Mouse (Mus musculus): ENCODE results near the gene Sf3b5. TPM values are rescaled to one million over a fixed set of nuclear protein-coding genes. Genes with fewer than 3 reads are reported as not detected.
"Not testable (repeated sequence)": the region's sequence is repeated elsewhere in the genome, so short reads cannot be mapped to it uniquely, and the experiment has no call there.

The Sf3b5 gene
- polyA plus RNA-seq, 1 experiment from 2014 or later = 44.0 TPM

- Histone ChIP-seq H3K4me1 (replicated peaks) (no peaks in the 10 kb centered on the region; the same call in 1 of the 2 replicates), H3K27me3 (ENCODE audit: insufficient read depth, poor library complexity, severe bottlenecking) (no peaks in the 10 kb centered on the region), H3K9me3 (no peaks in the 10 kb centered on the region), H3K36me3 (no peaks in the 10 kb centered on the region), H3K27ac (peak overlapping the region; percentile 40; the same call in 1 of the 2 replicates), H3K4me3 (no peak overlapping the region)
- peak; percentile 38 for DNase-seq (ENCODE audit: low spot score)
- 59% methylated on average over 7 of the region's 7 CpGs for WGBS
Observed at GRCm38 (mm10) chr10:13018510-13018909, 13.4 kb downstream of the Sf3b5 start.

DNA sequence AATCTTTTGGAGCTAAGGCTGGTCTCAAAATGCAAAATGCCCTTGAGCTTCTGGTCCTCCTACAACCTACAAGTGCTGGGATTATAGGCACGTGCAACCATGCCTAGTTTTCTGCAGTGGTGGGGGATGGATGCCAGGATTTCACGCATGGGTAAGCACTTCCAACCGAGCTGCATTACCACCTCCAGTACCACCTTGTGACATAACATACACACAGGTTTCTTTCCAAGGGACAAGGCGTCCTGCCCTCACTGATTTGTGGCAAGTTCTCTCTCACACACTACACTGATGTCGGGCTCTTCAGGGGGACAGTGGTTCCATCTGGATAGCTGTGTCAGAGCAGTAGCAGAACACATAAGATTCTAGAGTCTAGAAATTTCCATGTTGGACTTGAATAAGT, 13.9 kb downstream of the Sf3b5 start:
- no peak overlapping the region for H3K4me3 ChIP-seq
- DNase-seq (ENCODE audit: low spot score) = no peak

DNA sequence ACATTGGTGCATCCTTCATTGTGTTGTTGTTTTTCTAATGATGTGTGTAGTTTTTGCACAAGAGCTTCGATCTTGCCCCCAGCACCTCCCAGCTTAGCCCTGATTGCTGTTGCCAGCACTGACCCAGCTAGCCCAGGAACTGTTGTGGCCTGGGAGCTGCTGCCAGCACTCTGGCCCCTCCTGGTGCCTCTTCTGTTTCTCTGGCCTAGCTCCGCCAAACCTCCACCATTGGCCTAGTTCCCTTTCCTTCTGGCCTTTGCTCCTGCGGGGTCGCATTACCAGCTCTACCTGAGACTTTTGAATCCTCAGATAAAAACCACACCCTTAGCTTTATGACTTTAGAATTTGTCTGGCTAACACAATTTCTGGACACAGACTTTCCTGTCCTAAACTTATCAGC, 17.0 kb downstream of the Sf3b5 start:
- Histone ChIP-seq H3K27ac (no peak overlapping the region), H3K36me3 (no peaks in the 10 kb centered on the region), H3K4me1 (replicated peaks) (no peaks in the 10 kb centered on the region; the same call in 1 of the 2 replicates), H3K9me3 (no peaks in the 10 kb centered on the region), H3K4me3 (no peak overlapping the region), H3K27me3 (ENCODE audit: insufficient read depth, poor library complexity, severe bottlenecking) (no peaks in the 10 kb centered on the region)
- WGBS = 88% methylated on average over 4 of the region's 4 CpGs
- DNase-seq (ENCODE audit: low spot score) = no peak

More for the DNA sequence above, 13.9 kb downstream of the Sf3b5 start:
- 85% methylated on average over 5 of the region's 5 CpGs for WGBS
- Histone ChIP-seq H3K27me3 (ENCODE audit: insufficient read depth, poor library complexity, severe bottlenecking) (no peaks in the 10 kb centered on the region), H3K4me1 (replicated peaks) (no peaks in the 10 kb centered on the region; the same call in 1 of the 2 replicates), H3K36me3 (no peaks in the 10 kb centered on the region), H3K27ac (no peak overlapping the region), H3K9me3 (no peaks in the 10 kb centered on the region)

- H3K36me3 ChIP-seq; H3K27me3 ChIP-seq (ENCODE audit: insufficient read depth, poor library complexity, severe bottlenecking); H3K9me3 ChIP-seq; H3K27ac ChIP-seq; H3K4me1 ChIP-seq (replicated peaks); H3K4me3 ChIP-seq; DNase-seq (ENCODE audit: low spot score): not testable (repeated sequence)
- 82% methylated on average over 3 of the region's 3 CpGs for WGBS
Observed at GRCm38 (mm10) chr10:13023985-13024384, 18.8 kb downstream of the Sf3b5 start.

- H3K4me1 ChIP-seq (replicated peaks) = no peaks in the 10 kb centered on the region
- 92% methylated on average over 5 of the region's 5 CpGs for WGBS
- H3K9me3 ChIP-seq = no peaks in the 10 kb centered on the region
- DNase-seq (ENCODE audit: low spot score) = no peak
- H3K27me3 ChIP-seq (ENCODE audit: insufficient read depth, poor library complexity, severe bottlenecking) = no peaks in the 10 kb centered on the region
- no peaks in the 10 kb centered on the region for H3K36me3 ChIP-seq
- no peak overlapping the region for H3K27ac ChIP-seq
- H3K4me3 ChIP-seq = no peak overlapping the region
Observed at GRCm38 (mm10) chr10:13027702-13028101, 22.6 kb downstream of the Sf3b5 start.

- Histone ChIP-seq H3K9me3 (no peaks in the 10 kb centered on the region), H3K36me3 (no peaks in the 10 kb centered on the region), H3K4me1 (replicated peaks) (no peaks in the 10 kb centered on the region), H3K4me3 (no peak overlapping the region), H3K27ac (no peak overlapping the region), H3K27me3 (ENCODE audit: insufficient read depth, poor library complexity, severe bottlenecking) (no peaks in the 10 kb centered on the region)
- no peak for DNase-seq (ENCODE audit: low spot score)
- 90% methylated on average over 1 of the region's 1 CpGs for WGBS
Observed at GRCm38 (mm10) chr10:13028215-13028614, 23.1 kb downstream of the Sf3b5 start.

GRCm38 (mm10) chr10:13029416-13029815, 24.3 kb downstream of the Sf3b5 start:
- Histone ChIP-seq H3K27ac (no peak overlapping the region), H3K4me1 (replicated peaks) (no peaks in the 10 kb centered on the region), H3K27me3 (ENCODE audit: insufficient read depth, poor library complexity, severe bottlenecking) (no peaks in the 10 kb centered on the region), H3K4me3 (no peak overlapping the region), H3K9me3 (no peaks in the 10 kb centered on the region), H3K36me3 (no peaks in the 10 kb centered on the region)
- 96% methylated on average over 5 of the region's 5 CpGs for WGBS
- no peak for DNase-seq (ENCODE audit: low spot score)

DNA sequence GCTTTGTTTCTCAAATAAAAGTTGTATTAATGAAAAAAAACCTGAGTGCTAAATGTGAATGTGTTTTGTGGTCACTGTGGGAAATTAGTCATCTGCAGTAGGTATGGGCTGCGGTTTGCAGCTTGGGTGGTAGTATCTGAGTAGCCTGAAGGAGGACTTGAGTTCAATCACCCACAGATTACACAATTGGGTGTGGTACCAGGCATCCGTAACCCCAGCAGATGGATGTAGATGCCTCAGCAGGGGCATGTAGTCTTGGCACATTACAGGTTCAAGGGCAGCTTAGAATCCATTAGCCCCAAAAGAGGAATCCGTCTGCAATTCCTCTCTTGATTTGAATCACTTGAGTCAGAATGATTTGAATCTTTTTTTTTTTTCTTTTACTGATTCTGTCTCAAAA, 30.1 kb downstream of the Sf3b5 start:
- no peaks in the 10 kb centered on the region for H3K27me3 ChIP-seq (ENCODE audit: insufficient read depth, poor library complexity, severe bottlenecking)
- no peaks in the 10 kb centered on the region for H3K36me3 ChIP-seq
- no peak overlapping the region for H3K4me3 ChIP-seq
- no peaks in the 10 kb centered on the region for H3K4me1 ChIP-seq (replicated peaks)
- 90% methylated on average over 3 of the region's 3 CpGs for WGBS
- no peak for DNase-seq (ENCODE audit: low spot score)
- H3K9me3 ChIP-seq = no peaks in the 10 kb centered on the region
- no peak overlapping the region for H3K27ac ChIP-seq

DNA sequence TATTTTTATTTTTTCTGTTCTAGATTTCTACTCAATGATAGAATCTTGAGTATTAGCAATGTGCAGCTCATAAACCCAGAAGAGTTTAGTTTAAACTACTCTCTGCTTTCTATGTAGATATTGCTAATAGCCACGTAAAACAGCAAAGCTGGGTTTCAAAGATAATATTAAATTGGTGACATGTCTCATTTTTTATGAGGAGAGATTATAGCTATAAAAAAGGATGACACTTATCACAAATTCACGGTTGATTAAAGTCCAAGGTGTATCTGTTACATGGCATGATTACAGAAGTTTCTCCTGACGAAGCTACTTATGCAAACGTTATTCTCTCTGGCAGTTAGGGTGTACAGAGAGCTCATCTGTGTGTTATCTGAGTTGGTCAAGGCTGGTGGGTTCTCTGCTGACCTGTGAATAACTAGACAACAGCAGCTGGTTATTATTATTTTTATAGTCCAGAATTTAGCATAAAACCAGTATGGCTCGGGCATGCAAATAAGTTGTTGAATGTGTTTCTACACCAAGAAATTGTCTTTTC, 34.6 kb downstream of the Sf3b5 start:
- no peaks in the 10 kb centered on the region for H3K4me1 ChIP-seq (replicated peaks)
- no peak overlapping the region for H3K27ac ChIP-seq
- H3K9me3 ChIP-seq = no peaks in the 10 kb centered on the region
- 93% methylated on average over 5 of the region's 5 CpGs for WGBS
- no peak for DNase-seq (ENCODE audit: low spot score)
- H3K27me3 ChIP-seq (ENCODE audit: insufficient read depth, poor library complexity, severe bottlenecking) = no peaks in the 10 kb centered on the region
- H3K36me3 ChIP-seq = no peaks in the 10 kb centered on the region
- no peak overlapping the region for H3K4me3 ChIP-seq

GRCm38 (mm10) chr10:13044659-13045058, 39.5 kb downstream of the Sf3b5 start:
- H3K4me1 ChIP-seq (replicated peaks) = no peaks in the 10 kb centered on the region
- no peaks in the 10 kb centered on the region for H3K27me3 ChIP-seq (ENCODE audit: insufficient read depth, poor library complexity, severe bottlenecking)
- H3K4me3 ChIP-seq = no peak overlapping the region
- no peaks in the 10 kb centered on the region for H3K9me3 ChIP-seq
- H3K36me3 ChIP-seq = no peaks in the 10 kb centered on the region
- H3K27ac ChIP-seq = no peak overlapping the region
- WGBS = 93% methylated on average over 11 of the region's 11 CpGs
- no peak for DNase-seq (ENCODE audit: low spot score)

DNA sequence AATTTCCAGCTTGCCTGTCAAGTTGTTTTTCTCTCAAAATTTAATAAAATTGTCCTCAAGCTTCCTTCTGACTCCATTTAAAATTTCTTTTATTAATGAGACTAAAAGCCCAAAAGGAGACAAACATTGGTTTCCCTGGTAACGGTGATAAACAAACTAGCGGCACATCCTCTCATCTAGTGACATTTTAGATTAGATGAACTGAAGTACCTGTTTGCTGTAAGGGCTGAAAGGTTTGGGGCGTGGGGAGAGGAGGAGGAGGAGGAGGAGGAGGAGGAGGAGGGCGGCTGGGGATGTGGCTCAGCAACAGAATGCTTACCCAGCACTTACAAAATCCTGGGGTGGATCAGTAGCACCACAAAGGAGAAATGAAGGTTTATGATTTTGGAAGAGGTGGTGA, 42.7 kb downstream of the Sf3b5 start:
- Histone ChIP-seq H3K36me3 (no peaks in the 10 kb centered on the region), H3K27ac (no peak overlapping the region), H3K4me3 (no peak overlapping the region), H3K27me3 (ENCODE audit: insufficient read depth, poor library complexity, severe bottlenecking) (no peaks in the 10 kb centered on the region), H3K9me3 (no peaks in the 10 kb centered on the region), H3K4me1 (replicated peaks) (no peaks in the 10 kb centered on the region)
- DNase-seq (ENCODE audit: low spot score) = no peak
- 54% methylated on average over 4 of the region's 4 CpGs for WGBS

- Histone ChIP-seq H3K27ac (no peak overlapping the region), H3K27me3 (ENCODE audit: insufficient read depth, poor library complexity, severe bottlenecking) (peaks cover 38% of the 10 kb centered on the region), H3K4me3 (no peak overlapping the region), H3K9me3 (no peaks in the 10 kb centered on the region), H3K36me3 (no peaks in the 10 kb centered on the region), H3K4me1 (replicated peaks) (peaks cover 21% of the 10 kb centered on the region)
- DNase-seq (ENCODE audit: low spot score) = no peak
- WGBS = 85% methylated on average over 6 of the region's 6 CpGs
Observed at GRCm38 (mm10) chr10:13056863-13057381, 51.8 kb downstream of the Sf3b5 start.
